Mouse (Mus musculus): ENCODE measurements around the gene Ano1. TPM values are rescaled to one million over a fixed set of nuclear protein-coding genes. Genes with fewer than 3 reads are reported as not detected.

Gene Ano1
- 7.2 and 12.2 TPM in 2 replicates for polyA plus RNA-seq (2015; fragmentation: Nextera tagmentation; extraction: Ambion mirVana)

- H3K4me2 ChIP-seq = no peak within 1 kb of the TSS
- H3K4me1 ChIP-seq (replicated peaks) = no peaks in the 10 kb centered on the region
- no peaks in the 10 kb centered on the region for H3K27me3 ChIP-seq
- no peak within 1 kb of the TSS for H3K27ac ChIP-seq (replicated peaks)
- no peak within 1 kb of the TSS for H3K9ac ChIP-seq
- H3K9me3 ChIP-seq = no peaks in the 10 kb centered on the region
- no peak for ATAC-seq (ENCODE audit: low FRiP score, low read depth)
- H3K36me3 ChIP-seq = no peaks in the 10 kb centered on the region
- H3K4me3 ChIP-seq = no peak within 1 kb of the TSS
- WGBS = 77% methylated on average over 9 of the region's 9 CpGs
These were observed at the start of gene Ano1 for GRCm38 (mm10) chr7:144751833-144752232. Gene Ano1, minus strand, starts transcription at chr7:144751974.

GRCm38 (mm10) chr7:144798471-144798870 lies 46.7 kb upstream of the Ano1 start:
- Histone ChIP-seq H3K9ac (no peak overlapping the region), H3K9me3 (no peaks in the 10 kb centered on the region), H3K36me3 (no peaks in the 10 kb centered on the region), H3K27me3 (no peaks in the 10 kb centered on the region), H3K4me3 (no peak overlapping the region), H3K4me2 (no peak overlapping the region), H3K27ac (replicated peaks) (no peak overlapping the region), H3K4me1 (replicated peaks) (peaks cover 3% of the 10 kb centered on the region; the same call in 1 of the 2 replicates)
- peak; percentile 52; the same call in 1 of the 2 replicates for ATAC-seq (ENCODE audit: low FRiP score, low read depth)
- WGBS = 26% methylated on average over 1 of the region's 1 CpGs

GRCm38 (mm10) chr7:144796986-144797735 lies 45.4 kb upstream of the Ano1 start:
- Histone ChIP-seq H3K36me3 (no peaks in the 10 kb centered on the region), H3K4me2 (no peak overlapping the region), H3K4me3 (no peak overlapping the region), H3K9me3 (no peaks in the 10 kb centered on the region), H3K4me1 (replicated peaks) (peaks cover 3% of the 10 kb centered on the region; the same call in 1 of the 2 replicates), H3K27me3 (no peaks in the 10 kb centered on the region), H3K27ac (replicated peaks) (0 out of 2 replicates have a peak overlapping the region, but pooled peaks have one; percentile 9), H3K9ac (no peak overlapping the region)
- ATAC-seq (ENCODE audit: low FRiP score, low read depth) = peak; percentile 27; the same call in 1 of the 2 replicates
- WGBS = 36% methylated on average over 17 of the region's 17 CpGs

- Histone ChIP-seq H3K4me3 (no peak overlapping the region), H3K9ac (no peak overlapping the region)
- WGBS = 78% methylated on average over 9 of the region's 9 CpGs
These were observed 44.3 kb upstream of the Ano1 start for GRCm38 (mm10) chr7:144795976-144796474.

GRCm38 (mm10) chr7:144793296-144793695 lies 41.5 kb upstream of the Ano1 start:
- ATAC-seq (ENCODE audit: low FRiP score, low read depth) = no peak

More at GRCm38 (mm10) chr7:144795976-144796474, 44.3 kb upstream of the Ano1 start:
- Histone ChIP-seq H3K4me2 (no peak overlapping the region), H3K27me3 (no peaks in the 10 kb centered on the region), H3K36me3 (no peaks in the 10 kb centered on the region), H3K9me3 (no peaks in the 10 kb centered on the region), H3K27ac (replicated peaks) (no peak overlapping the region), H3K4me1 (replicated peaks) (peaks cover 3% of the 10 kb centered on the region; the same call in 1 of the 2 replicates)
- ATAC-seq (ENCODE audit: low FRiP score, low read depth) = no peak

GRCm38 (mm10) chr7:144791426-144791825 lies 39.7 kb upstream of the Ano1 start:
- 88% methylated on average over 7 of the region's 7 CpGs for WGBS
- no peak overlapping the region for H3K4me3 ChIP-seq
- ATAC-seq (ENCODE audit: low FRiP score, low read depth) = no peak

More at GRCm38 (mm10) chr7:144793296-144793695, 41.5 kb upstream of the Ano1 start:
- Histone ChIP-seq H3K4me3 (no peak overlapping the region), H3K4me1 (replicated peaks) (no peaks in the 10 kb centered on the region; the same call in 1 of the 2 replicates), H3K9ac (no peak overlapping the region), H3K4me2 (no peak overlapping the region), H3K27ac (replicated peaks) (no peak overlapping the region), H3K9me3 (no peaks in the 10 kb centered on the region), H3K36me3 (no peaks in the 10 kb centered on the region), H3K27me3 (no peaks in the 10 kb centered on the region)
- WGBS = 85% methylated on average over 10 of the region's 10 CpGs

GRCm38 (mm10) chr7:144789601-144790556 lies 38.1 kb upstream of the Ano1 start:
- WGBS = 49% methylated on average over 36 of the region's 36 CpGs
- H3K27ac ChIP-seq (replicated peaks) = no peak overlapping the region

More at GRCm38 (mm10) chr7:144791426-144791825, 39.7 kb upstream of the Ano1 start:
- no peaks in the 10 kb centered on the region for H3K4me1 ChIP-seq (replicated peaks)
- no peaks in the 10 kb centered on the region for H3K27me3 ChIP-seq
- H3K9ac ChIP-seq = no peak overlapping the region
- H3K27ac ChIP-seq (replicated peaks) = no peak overlapping the region
- H3K9me3 ChIP-seq = no peaks in the 10 kb centered on the region
- H3K36me3 ChIP-seq = no peaks in the 10 kb centered on the region
- H3K4me2 ChIP-seq = no peak overlapping the region

GRCm38 (mm10) chr7:144788631-144789030 lies 36.9 kb upstream of the Ano1 start:
- H3K9ac ChIP-seq = no peak overlapping the region; the same call in 1 of the 2 replicates
- no peak overlapping the region for H3K27ac ChIP-seq (replicated peaks)
- WGBS = 49% methylated on average over 4 of the region's 4 CpGs
- no peaks in the 10 kb centered on the region for H3K4me1 ChIP-seq (replicated peaks)
- no peaks in the 10 kb centered on the region for H3K27me3 ChIP-seq
- H3K9me3 ChIP-seq = no peaks in the 10 kb centered on the region
- ATAC-seq (ENCODE audit: low FRiP score, low read depth) = no peak
- no peak overlapping the region for H3K4me3 ChIP-seq
- no peak overlapping the region for H3K4me2 ChIP-seq
- no peaks in the 10 kb centered on the region for H3K36me3 ChIP-seq

More at GRCm38 (mm10) chr7:144789601-144790556, 38.1 kb upstream of the Ano1 start:
- Histone ChIP-seq H3K4me1 (replicated peaks) (no peaks in the 10 kb centered on the region), H3K4me3 (peak overlapping the region; percentile 28), H3K36me3 (no peaks in the 10 kb centered on the region), H3K9me3 (no peaks in the 10 kb centered on the region), H3K9ac (no peak overlapping the region), H3K27me3 (no peaks in the 10 kb centered on the region), H3K4me2 (peak overlapping the region; percentile 49)
- ATAC-seq (ENCODE audit: low FRiP score, low read depth) = peak; percentile 42; the same call in 1 of the 2 replicates

- no peak overlapping the region for H3K27ac ChIP-seq (replicated peaks)
- no peak for ATAC-seq (ENCODE audit: low FRiP score, low read depth)
- H3K27me3 ChIP-seq = no peaks in the 10 kb centered on the region
- no peaks in the 10 kb centered on the region for H3K4me1 ChIP-seq (replicated peaks)
- H3K4me2 ChIP-seq = no peak overlapping the region
- H3K9ac ChIP-seq = no peak overlapping the region
- H3K4me3 ChIP-seq = no peak overlapping the region
- H3K9me3 ChIP-seq = no peaks in the 10 kb centered on the region
- WGBS = 90% methylated on average over 5 of the region's 5 CpGs
- no peaks in the 10 kb centered on the region for H3K36me3 ChIP-seq
These were observed 35.7 kb upstream of the Ano1 start for GRCm38 (mm10) chr7:144787501-144787900.

- no peaks in the 10 kb centered on the region for H3K27me3 ChIP-seq
- H3K4me1 ChIP-seq (replicated peaks) = no peaks in the 10 kb centered on the region
- no peak overlapping the region for H3K4me3 ChIP-seq
- ATAC-seq (ENCODE audit: low FRiP score, low read depth) = no peak; the same call in 1 of the 2 replicates
- H3K4me2 ChIP-seq = no peak overlapping the region
- no peaks in the 10 kb centered on the region for H3K36me3 ChIP-seq
- no peaks in the 10 kb centered on the region for H3K9me3 ChIP-seq
- H3K9ac ChIP-seq = no peak overlapping the region
- 66% methylated on average over 3 of the region's 3 CpGs for WGBS
- no peak overlapping the region for H3K27ac ChIP-seq (replicated peaks)
These were observed 34.8 kb upstream of the Ano1 start for GRCm38 (mm10) chr7:144786571-144786970.

GRCm38 (mm10) chr7:144784176-144784575 lies 32.4 kb upstream of the Ano1 start:
- WGBS = 77% methylated on average over 4 of the region's 4 CpGs
- no peaks in the 10 kb centered on the region for H3K9me3 ChIP-seq
- H3K36me3 ChIP-seq = no peaks in the 10 kb centered on the region
- no peak overlapping the region for H3K4me2 ChIP-seq
- H3K27me3 ChIP-seq = no peaks in the 10 kb centered on the region
- no peak overlapping the region for H3K4me3 ChIP-seq
- H3K27ac ChIP-seq (replicated peaks) = no peak overlapping the region
- H3K9ac ChIP-seq = no peak overlapping the region
- H3K4me1 ChIP-seq (replicated peaks) = no peaks in the 10 kb centered on the region
- ATAC-seq (ENCODE audit: low FRiP score, low read depth) = no peak
